Comparison of ENCODE assay signal across 8 mouse cellular contexts in the genomic region with DNA sequence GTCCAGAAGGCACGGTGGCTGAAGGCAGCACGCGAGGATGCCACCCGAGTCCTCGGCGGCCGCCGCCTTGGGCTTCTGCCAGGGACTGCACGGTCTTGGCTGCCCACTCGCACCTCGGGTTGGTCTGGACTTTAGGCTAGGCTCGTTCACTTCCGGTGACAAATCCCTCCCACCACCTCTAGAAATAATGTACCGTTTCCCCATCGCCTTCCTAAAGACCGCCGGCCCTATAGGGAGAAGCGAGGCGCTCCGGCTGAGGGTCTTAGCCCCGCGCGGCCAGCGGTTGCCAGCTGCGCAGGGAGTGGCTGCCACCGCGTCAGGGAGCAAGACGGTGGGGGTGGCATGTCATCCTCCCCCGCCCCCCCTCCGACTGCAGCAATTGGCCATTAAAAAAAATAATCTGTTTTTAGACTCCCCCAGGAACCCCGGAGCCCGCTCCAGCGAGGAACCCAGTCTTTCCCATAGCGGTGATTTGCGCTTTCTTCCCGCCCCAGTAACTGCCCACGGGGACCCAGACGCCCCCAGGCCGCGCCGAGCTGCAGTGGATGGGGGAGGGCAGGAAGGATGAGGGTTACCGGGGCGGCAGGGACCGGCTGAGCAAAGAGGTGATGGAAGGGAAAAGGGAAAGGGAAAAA. TPM values are rescaled to one million over a fixed set of nuclear protein-coding genes. Genes with fewer than 3 reads are reported as not detected.
DNase-seq lines count a peak whose midpoint lies in the region; ATAC-seq and TF ChIP-seq lines count a peak whose summit lies in the region.

No protein-coding gene starts in this region.

- peak overlapping the region; percentile 69 for H3K4me3 ChIP-seq in bone marrow, adult 2 months (replicated peaks; ENCODE audit: control insufficient read depth, low read depth, low read length)
- H3K4me3 ChIP-seq in embryonic facial prominence, embryonic 15.5 days (replicated peaks), result peak overlapping the region; percentile 91
- peak overlapping the region; percentile 95 for H3K4me3 ChIP-seq in limb, embryonic 15.5 days
- H3K4me3 ChIP-seq in midbrain, embryonic 16.5 days (ENCODE audit: low read depth, low read length), result peak overlapping the region; percentile 85

- peak; percentile 68 for ATAC-seq in embryonic facial prominence, embryonic 15.5 days (ENCODE audit: insufficient number of reproducible peaks, low FRiP score, low TSS enrichment, low read depth)
- peak; percentile 30; the same call in 1 of the 2 replicates for ATAC-seq in limb, embryonic 15.5 days (ENCODE audit: insufficient number of reproducible peaks, low FRiP score, low TSS enrichment, low read depth)
- peak; percentile 69 for ATAC-seq in midbrain, embryonic 16.5 days

- peak overlapping the region; percentile 92 for H3K27ac ChIP-seq in bone marrow, adult 2 months (ENCODE audit: control insufficient read depth, insufficient read depth, low read depth, low read length, poor library complexity)
- H3K27ac ChIP-seq in embryonic facial prominence, embryonic 15.5 days (replicated peaks), result peak overlapping the region; percentile 99
- peak overlapping the region; percentile 98 for H3K27ac ChIP-seq in limb, embryonic 15.5 days
- H3K27ac ChIP-seq in midbrain, embryonic 16.5 days (ENCODE audit: low read length), result peak overlapping the region; percentile 97

- H3K36me3 ChIP-seq in embryonic facial prominence, embryonic 15.5 days, result no peaks in the 10 kb centered on the region; the same call in 1 of the 2 replicates
- no peaks in the 10 kb centered on the region; the same call in 1 of the 2 replicates for H3K36me3 ChIP-seq in limb, embryonic 15.5 days
- H3K36me3 ChIP-seq in midbrain, embryonic 16.5 days (ENCODE audit: control insufficient read depth, insufficient read depth, low read length), result no peaks in the 10 kb centered on the region

- H3K9me3 ChIP-seq in embryonic facial prominence, embryonic 15.5 days (replicated peaks), result no peaks in the 10 kb centered on the region
- H3K9me3 ChIP-seq in limb, embryonic 15.5 days, result no peaks in the 10 kb centered on the region
- no peaks in the 10 kb centered on the region for H3K9me3 ChIP-seq in midbrain, embryonic 16.5 days (replicated peaks; ENCODE audit: control insufficient read depth, low read length, poor library complexity, severe bottlenecking)

- H3K4me2 ChIP-seq in embryonic facial prominence, embryonic 15.5 days (replicated peaks), result peak overlapping the region; percentile 88
- peak overlapping the region; percentile 81 for H3K4me2 ChIP-seq in limb, embryonic 15.5 days
- H3K4me2 ChIP-seq in midbrain, embryonic 16.5 days (ENCODE audit: low read length), result peak overlapping the region; percentile 76

- peak; percentile 65; the same call in 1 of the 2 replicates for TF ChIP-seq POLR2A in bone marrow, adult 2 months (IDR thresholded peaks at IDR 0.05; ENCODE audit: borderline replicate concordance, control insufficient read depth, low read depth, low read length)

- WGBS in bone marrow, adult 2 months, result under 1% methylated on average over 44 of the region's 44 CpGs
- WGBS in embryonic facial prominence, embryonic 15.5 days, result under 1% methylated on average over 44 of the region's 44 CpGs
- WGBS in limb, embryonic 15.5 days, result under 1% methylated on average over 44 of the region's 44 CpGs
- WGBS in midbrain, embryonic 16.5 days, result under 1% methylated on average over 43 of the region's 44 CpGs

- peak overlapping the region; percentile 69 for H3K9ac ChIP-seq in embryonic facial prominence, embryonic 15.5 days
- H3K9ac ChIP-seq in limb, embryonic 15.5 days, result peak overlapping the region; percentile 61
- H3K9ac ChIP-seq in midbrain, embryonic 16.5 days (ENCODE audit: low read depth, low read length), result peak overlapping the region; percentile 82

- DNase-seq in 3T3-L1 (ENCODE audit: low read depth, low spot score), result peak; percentile 89
- DNase-seq in heart, adult 8-10 months (ENCODE audit: low spot score), result peak; percentile 78
- peak; percentile 89 for DNase-seq in kidney, adult 9 months
- DNase-seq in spleen, postnatal 10 days (ENCODE audit: low spot score in 2 of 2), result peak; percentile 69 to 73

- TF ChIP-seq CTCF in bone marrow, adult 2 months (IDR thresholded peaks at IDR 0.05; ENCODE audit: control insufficient read depth, insufficient read depth, low read length), result no peak

- H3K4me1 ChIP-seq in bone marrow, adult 2 months (ENCODE audit: control insufficient read depth, insufficient read depth, low read length), result peaks cover 2% of the 10 kb centered on the region; the same call in 1 of the 2 replicates
- H3K4me1 ChIP-seq in embryonic facial prominence, embryonic 15.5 days, result peaks cover 42% of the 10 kb centered on the region
- peaks cover 30% of the 10 kb centered on the region for H3K4me1 ChIP-seq in limb, embryonic 15.5 days
- peaks cover 30% of the 10 kb centered on the region for H3K4me1 ChIP-seq in midbrain, embryonic 16.5 days (ENCODE audit: control insufficient read depth, insufficient read depth, low read length)

- no peaks in the 10 kb centered on the region for H3K27me3 ChIP-seq in embryonic facial prominence, embryonic 15.5 days
- H3K27me3 ChIP-seq in limb, embryonic 15.5 days, result no peaks in the 10 kb centered on the region
- H3K27me3 ChIP-seq in midbrain, embryonic 16.5 days (ENCODE audit: control insufficient read depth, insufficient read depth, low read depth, low read length), result no peaks in the 10 kb centered on the region

RNA-seq across cellular contexts. Expression of a gene that starts 0.9 kb away (rescaled TPM):
- 11.8 and 24.5 TPM in 2 replicates for polyA plus RNA-seq in bone marrow, adult 2 months (2011; ENCODE audit: insufficient read depth, insufficient read length, low replicate concordance, missing spikeins)
- 59.7 and 62.7 TPM in 2 replicates for polyA plus RNA-seq in embryonic facial prominence, embryonic 15.5 days (2015; fragmentation: Nextera tagmentation; extraction: Ambion mirVana)
- 10 to 100 TPM; 15.4 to 18.6 (median 17.3) TPM for total RNA-seq in heart, adult 8-10 months (2022)
- polyA plus RNA-seq in limb, embryonic 15.5 days (2015; fragmentation: Nextera tagmentation; extraction: Ambion mirVana), result 51.2 and 54.1 TPM in 2 replicates
- 49.5 and 52.6 TPM in 2 replicates for polyA plus RNA-seq in midbrain, embryonic 16.5 days (2015; fragmentation: Nextera tagmentation; extraction: Ambion mirVana)

RNA-seq across cellular contexts. Expression of a gene that starts 20.7 kb away (rescaled TPM):
- not detected in 2 replicates for polyA plus RNA-seq in bone marrow, adult 2 months (2011; ENCODE audit: insufficient read depth, insufficient read length, low replicate concordance, missing spikeins)
- not detected in 2 replicates for polyA plus RNA-seq in embryonic facial prominence, embryonic 15.5 days (2015; fragmentation: Nextera tagmentation; extraction: Ambion mirVana)
- not detected for total RNA-seq in heart, adult 8-10 months (2022)
- polyA plus RNA-seq in limb, embryonic 15.5 days (2015; fragmentation: Nextera tagmentation; extraction: Ambion mirVana), result not detected in 2 replicates
- not detected in 2 replicates for polyA plus RNA-seq in midbrain, embryonic 16.5 days (2015; fragmentation: Nextera tagmentation; extraction: Ambion mirVana)

RNA-seq across cellular contexts. Expression of a gene that starts 31.3 kb away (rescaled TPM):
- 3.7 and 16.0 TPM in 2 replicates for polyA plus RNA-seq in bone marrow, adult 2 months (2011; ENCODE audit: insufficient read depth, insufficient read length, low replicate concordance, missing spikeins)
- polyA plus RNA-seq in embryonic facial prominence, embryonic 15.5 days (2015; fragmentation: Nextera tagmentation; extraction: Ambion mirVana), result 4.5 and 5.3 TPM in 2 replicates
- total RNA-seq in heart, adult 8-10 months (2022), result 10 to 100 TPM; 12.8 to 15.3 (median 14.4) TPM
- 3.8 and 4.7 TPM in 2 replicates for polyA plus RNA-seq in limb, embryonic 15.5 days (2015; fragmentation: Nextera tagmentation; extraction: Ambion mirVana)
- polyA plus RNA-seq in midbrain, embryonic 16.5 days (2015; fragmentation: Nextera tagmentation; extraction: Ambion mirVana), result 9.5 and 10.9 TPM in 2 replicates

Comparison
In these comparisons a context has a peak if more than half of its experiments do, and no peak if none do; other contexts are left out.
1. Peak in every context shown above with its lines: DNase-seq, ATAC-seq, H3K4me3 ChIP-seq and H3K27ac ChIP-seq.